Mouse (Mus musculus): ENCODE results near the gene Sowaha.

GRCm38 (mm10) chr11:53479783-53480301, at the start of gene Sowaha, which contains the start of gene Gm9945:
- TF ChIP-seq CTCF (IDR thresholded peaks at IDR 0.05; ENCODE audit: extremely low read depth, insufficient read depth, insufficient read length, insufficient replicate concordance) (no peak), POLR2A (IDR thresholded peaks at IDR 0.05; ENCODE audit: low read depth, low read length) (no peak)

All from spleen, adult 2 months (tissue).